Mouse (Mus musculus) liver, embryonic 15.5 days (tissue): ENCODE measurements at regions not wholly inside any gene's neighbourhood (a gene's known extent, or its start where the extent isn't known, plus 50 kb on each side); places are given as distances from the start of the nearest gene placed in this dataset.
A peak's percentile ranks its signal among the peaks of the same experiment; 100 is the strongest.

ENCODE experiments used
- ATAC-seq: fragments of 200-750 bp; cut with Nextera tagmentation; 2 replicates; pipeline ENCODE4 v1.8.0; 2017; ENCODE audit warnings: moderate number of reproducible peaks, mild to moderate bottlenecking, moderate library complexity; ENCODE audit not compliant: insufficient read depth
- H3K27ac ChIP-seq: fragments of 300-500 bp; sonication (generic); replicated peaks from 2 replicates; pipeline ENCODE4 v1.5.1; 2015; ENCODE audit warnings: mild to moderate bottlenecking, inconsistent platforms
- H3K27me3 ChIP-seq: fragments of 300-500 bp; sonication (generic); 2 replicates; pipeline ENCODE4 v1.6.1; 2015; ENCODE audit warnings: mild to moderate bottlenecking, inconsistent platforms
- H3K36me3 ChIP-seq: fragments of 300-500 bp; sonication (generic); replicated peaks from 2 replicates; pipeline ENCODE4 v1.6.1; 2015; ENCODE audit warnings: moderate library complexity, mild to moderate bottlenecking, inconsistent platforms
- H3K4me1 ChIP-seq: fragments of 300-500 bp; sonication (generic); replicated peaks from 2 replicates; pipeline ENCODE4 v1.6.1; 2015; ENCODE audit warnings: inconsistent platforms
- H3K4me2 ChIP-seq: fragments of 300-500 bp; sonication (generic); 2 replicates; pipeline ENCODE4 v1.6.1; 2015; ENCODE audit warnings: moderate library complexity, mild to moderate bottlenecking, inconsistent platforms
- H3K4me3 ChIP-seq: fragments of 300-500 bp; sonication (generic); replicated peaks from 2 replicates; pipeline ENCODE4 v1.5.1; 2015; ENCODE audit warnings: mild to moderate bottlenecking, inconsistent platforms
- H3K9ac ChIP-seq: fragments of 300-500 bp; sonication (generic); 2 replicates; pipeline ENCODE4 v1.6.1; 2015; ENCODE audit warnings: moderate library complexity, mild to moderate bottlenecking, inconsistent platforms
- H3K9me3 ChIP-seq: fragments of 300-500 bp; sonication (generic); replicated peaks from 2 replicates; pipeline ENCODE4 v1.6.1; 2016; ENCODE audit warnings: inconsistent platforms
- WGBS: fragments of 180-500 bp; shearing (Covaris S2); methylation state at CpG from one replicate; pipeline ENCODE4 v1.1.7; 2015; ENCODE audit warnings: mixed read lengths; ENCODE audit not compliant: insufficient replicate concordance; 5-methylcytosine and 5-hydroxymethylcytosine counted together

DNA sequence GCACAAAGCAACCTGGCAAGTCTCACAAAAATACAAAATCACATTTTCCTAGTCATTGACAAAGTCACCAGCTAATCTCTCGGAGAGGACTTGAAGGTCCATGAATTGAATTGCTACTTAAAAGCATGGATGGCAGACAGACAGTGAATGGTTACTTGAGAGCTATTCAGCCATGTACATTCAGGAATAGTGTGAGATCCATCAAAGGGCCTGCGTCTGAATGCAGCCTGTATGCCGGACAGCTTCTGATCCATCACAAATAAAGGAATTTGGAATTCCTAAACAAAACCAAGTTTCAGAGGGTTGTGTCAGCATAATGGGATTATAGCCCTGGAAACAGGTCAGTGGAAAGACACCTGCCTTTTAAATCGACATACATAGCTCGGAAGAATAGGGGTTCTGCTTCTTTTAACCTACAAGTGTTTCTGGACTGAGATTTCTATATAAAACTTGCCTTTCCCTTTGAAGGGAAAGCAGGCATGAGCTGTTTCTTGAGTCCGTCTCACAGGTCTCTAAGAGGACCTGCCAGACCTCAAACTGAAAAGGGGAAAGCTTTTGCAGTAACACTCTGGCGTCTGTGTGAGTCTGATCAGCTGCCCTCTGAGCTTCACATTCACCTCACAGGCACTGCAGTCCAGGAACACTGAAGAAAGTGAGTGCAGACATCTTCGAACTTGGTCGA, 144.1 kb upstream of the Nabp1 start:
- no peaks in the 10 kb centered on the region for H3K27me3 ChIP-seq
- H3K4me1 ChIP-seq = no peaks in the 10 kb centered on the region
- H3K9me3 ChIP-seq = no peaks in the 10 kb centered on the region
- no peak overlapping the region for H3K4me2 ChIP-seq
- H3K9ac ChIP-seq = no peak overlapping the region
- ATAC-seq = no peak
- H3K36me3 ChIP-seq = no peaks in the 10 kb centered on the region
- 64% methylated on average over 9 of the region's 9 CpGs for WGBS
- H3K4me3 ChIP-seq = no peak overlapping the region
- no peak overlapping the region for H3K27ac ChIP-seq

DNA sequence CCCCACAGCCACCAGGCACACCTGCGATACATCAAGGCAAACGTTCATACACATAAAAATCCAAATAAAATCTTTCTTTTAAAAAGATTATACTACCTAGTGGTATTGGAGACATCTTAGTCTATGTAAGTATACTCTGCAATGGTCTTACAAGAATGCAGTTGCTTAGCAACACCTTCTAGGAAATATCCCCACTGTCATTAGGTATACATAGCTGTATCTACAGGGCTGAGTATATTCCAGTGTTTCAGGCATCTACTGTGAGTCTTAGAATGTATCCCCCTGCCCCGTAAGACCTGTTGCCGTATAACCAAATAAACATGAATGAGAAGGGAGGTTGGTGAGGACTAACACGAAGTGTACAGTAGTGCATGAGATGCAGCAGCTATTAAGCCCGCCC, 142.8 kb upstream of the Nabp1 start:
- Histone ChIP-seq H3K36me3 (no peaks in the 10 kb centered on the region), H3K4me1 (no peaks in the 10 kb centered on the region), H3K27me3 (no peaks in the 10 kb centered on the region), H3K4me3 (no peak overlapping the region), H3K4me2 (no peak overlapping the region), H3K9me3 (no peaks in the 10 kb centered on the region), H3K27ac (no peak overlapping the region), H3K9ac (no peak overlapping the region)
- no peak for ATAC-seq
- WGBS = 69% methylated on average over 6 of the region's 6 CpGs

DNA sequence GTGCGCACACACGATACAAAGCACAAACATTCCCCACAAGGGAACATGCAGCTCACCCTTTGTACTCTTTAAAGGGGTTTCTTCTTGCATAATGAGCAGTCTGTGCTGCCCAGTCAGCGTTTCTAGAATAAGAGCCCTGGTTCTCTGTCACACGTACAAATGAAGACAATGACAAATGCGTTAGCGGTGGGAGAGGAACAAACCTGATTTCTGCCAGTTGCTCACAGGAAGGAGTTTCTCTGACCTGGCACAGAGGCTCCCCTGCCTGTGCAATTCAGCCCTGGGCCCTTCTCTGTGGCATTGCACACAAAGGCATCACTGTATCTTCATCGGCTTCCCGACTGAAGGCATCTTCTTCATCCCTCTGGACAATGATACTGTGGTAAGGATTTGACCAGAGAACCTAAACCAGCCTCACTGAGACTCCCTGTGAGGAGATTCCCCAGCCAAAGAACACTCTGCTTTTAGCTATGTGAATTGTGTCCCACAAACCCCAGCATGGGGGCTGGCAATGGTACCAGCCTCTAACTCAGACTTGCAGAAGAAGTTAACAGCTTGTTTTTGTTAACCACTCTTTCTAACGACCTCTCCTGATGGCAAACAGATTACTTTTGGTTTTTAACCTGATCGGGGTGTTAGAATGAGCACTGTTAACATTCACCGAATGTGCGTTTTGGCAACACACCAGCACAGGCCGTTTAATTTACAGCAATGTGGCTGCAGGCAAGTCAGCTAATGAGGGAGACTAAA, 139.5 kb upstream of the Nabp1 start:
- Histone ChIP-seq H3K4me3 (no peak overlapping the region), H3K9ac (no peak overlapping the region), H3K36me3 (no peaks in the 10 kb centered on the region), H3K9me3 (no peaks in the 10 kb centered on the region), H3K4me2 (no peak overlapping the region), H3K27ac (no peak overlapping the region), H3K27me3 (no peaks in the 10 kb centered on the region), H3K4me1 (no peaks in the 10 kb centered on the region)
- 49% methylated on average over 13 of the region's 13 CpGs for WGBS
- no peak for ATAC-seq

DNA sequence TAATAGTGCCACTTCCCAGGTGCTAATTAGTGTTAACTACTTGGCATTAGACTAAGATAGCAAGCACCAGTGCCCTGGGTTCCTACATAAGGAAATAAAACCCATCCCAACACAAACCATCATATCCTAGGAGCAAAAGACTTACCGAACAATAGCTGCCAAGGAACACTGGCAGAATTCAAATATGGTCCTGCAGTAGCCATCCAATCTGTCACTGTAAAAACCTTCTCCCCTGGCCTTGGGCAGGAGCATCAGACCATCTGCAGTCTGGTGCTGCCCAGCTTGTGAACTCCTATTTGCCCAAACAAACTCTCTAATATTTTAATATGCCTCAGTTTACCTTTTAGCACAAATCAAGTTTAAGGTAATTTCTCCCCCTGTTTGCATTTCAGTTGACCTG, 137.9 kb upstream of the Nabp1 start:
- no peaks in the 10 kb centered on the region for H3K9me3 ChIP-seq
- H3K9ac ChIP-seq = no peak overlapping the region
- 68% methylated on average over 1 of the region's 1 CpGs for WGBS
- H3K36me3 ChIP-seq = no peaks in the 10 kb centered on the region
- no peak overlapping the region for H3K4me3 ChIP-seq
- no peak for ATAC-seq
- H3K4me2 ChIP-seq = no peak overlapping the region
- no peaks in the 10 kb centered on the region for H3K27me3 ChIP-seq
- no peak overlapping the region for H3K27ac ChIP-seq
- no peaks in the 10 kb centered on the region for H3K4me1 ChIP-seq

DNA sequence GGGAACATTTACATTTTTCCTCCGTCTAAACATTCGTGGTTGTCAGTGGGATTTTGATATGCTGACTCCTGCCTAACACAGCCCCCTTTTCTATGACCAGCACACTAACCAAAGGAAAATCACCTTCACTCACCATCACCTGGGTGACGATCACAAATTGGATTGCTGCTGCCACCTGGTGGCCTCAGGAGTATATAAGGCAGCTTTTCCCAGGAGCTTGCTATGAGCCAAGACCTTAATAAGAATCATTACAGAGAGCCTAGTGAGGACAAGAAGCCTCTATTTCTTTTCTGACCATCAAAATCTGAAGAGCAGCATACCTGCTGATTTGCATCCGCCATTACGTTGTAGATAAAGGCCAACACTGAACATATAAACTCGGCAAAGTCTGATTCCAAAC, 137.3 kb upstream of the Nabp1 start:
- Histone ChIP-seq H3K4me1 (no peaks in the 10 kb centered on the region), H3K27me3 (no peaks in the 10 kb centered on the region), H3K4me3 (no peak overlapping the region), H3K27ac (no peak overlapping the region), H3K9me3 (no peaks in the 10 kb centered on the region), H3K4me2 (no peak overlapping the region), H3K9ac (no peak overlapping the region), H3K36me3 (no peaks in the 10 kb centered on the region)
- WGBS = 25% methylated on average over 6 of the region's 6 CpGs
- ATAC-seq = no peak

DNA sequence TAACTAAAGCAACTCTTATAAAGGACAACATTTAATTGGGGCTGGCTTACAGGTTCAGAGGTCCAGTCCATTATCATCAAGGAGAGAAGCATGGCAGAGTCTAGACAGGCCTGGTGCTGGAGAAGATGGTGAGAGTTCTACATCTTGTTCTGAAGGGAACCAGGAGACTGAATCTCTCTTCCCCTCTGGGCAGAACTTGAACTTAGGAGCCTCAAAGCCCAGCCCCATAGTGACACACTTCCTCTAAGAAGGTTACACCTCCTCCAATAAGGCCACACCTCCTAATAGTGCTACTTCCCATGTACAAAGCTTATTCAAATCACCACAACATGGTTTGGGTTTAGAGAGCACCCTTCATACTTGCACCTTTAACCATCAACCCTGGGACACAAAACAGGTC, 136.5 kb upstream of the Nabp1 start:
- no peak overlapping the region for H3K27ac ChIP-seq
- no peak overlapping the region for H3K9ac ChIP-seq
- no peaks in the 10 kb centered on the region for H3K27me3 ChIP-seq
- no peak overlapping the region for H3K4me3 ChIP-seq
- no peak overlapping the region for H3K4me2 ChIP-seq
- no peaks in the 10 kb centered on the region for H3K9me3 ChIP-seq
- no peaks in the 10 kb centered on the region for H3K36me3 ChIP-seq
- H3K4me1 ChIP-seq = no peaks in the 10 kb centered on the region
- ATAC-seq = no peak

DNA sequence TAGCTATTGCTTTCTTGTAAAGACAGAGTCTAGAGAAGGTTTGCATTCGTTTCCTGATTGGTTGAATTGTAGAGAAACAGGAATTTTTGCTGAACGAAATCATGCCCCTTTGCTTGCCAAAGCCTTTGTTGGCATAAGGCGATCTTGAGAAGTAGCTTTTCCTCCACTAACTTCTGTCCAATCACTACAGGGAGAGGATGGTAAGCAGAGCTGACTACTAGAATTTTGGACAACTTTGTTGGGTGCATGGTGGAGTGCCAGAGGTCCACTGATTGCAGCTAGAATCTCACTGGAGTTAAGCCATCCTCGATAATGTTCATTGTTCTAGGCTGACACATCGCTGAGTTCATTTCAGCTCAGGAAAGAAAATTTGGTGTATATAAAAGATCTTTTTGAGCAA, 131.1 kb upstream of the Nabp1 start:
- Histone ChIP-seq H3K36me3 (no peaks in the 10 kb centered on the region), H3K9ac (no peak overlapping the region), H3K27ac (no peak overlapping the region), H3K4me3 (no peak overlapping the region), H3K4me2 (no peak overlapping the region), H3K9me3 (no peaks in the 10 kb centered on the region), H3K27me3 (no peaks in the 10 kb centered on the region), H3K4me1 (no peaks in the 10 kb centered on the region)
- WGBS = 61% methylated on average over 5 of the region's 5 CpGs
- no peak for ATAC-seq

DNA sequence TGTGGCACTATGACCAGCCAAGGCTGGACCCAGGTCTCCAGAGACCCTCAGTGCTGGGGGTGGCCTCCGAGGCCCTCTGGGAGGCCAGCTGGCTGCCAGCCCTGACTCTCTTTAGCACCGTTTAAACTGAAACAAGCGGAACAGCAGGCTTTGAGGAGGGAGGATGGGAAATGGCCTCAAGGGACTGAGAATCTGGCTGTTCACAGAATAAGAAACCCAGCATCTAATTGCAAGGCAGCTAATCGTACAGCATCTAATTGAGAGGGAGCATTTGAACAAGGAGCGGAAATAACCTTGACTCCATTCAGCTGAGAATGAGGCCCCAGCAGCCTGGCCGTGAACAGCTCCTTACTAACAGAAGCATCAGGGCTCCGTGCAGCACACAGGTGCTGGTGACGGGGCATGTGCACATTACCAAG, 129.2 kb upstream of the Nabp1 start:
- Histone ChIP-seq H3K9me3 (no peaks in the 10 kb centered on the region), H3K27ac (no peak overlapping the region), H3K27me3 (no peaks in the 10 kb centered on the region), H3K4me2 (no peak overlapping the region), H3K36me3 (no peaks in the 10 kb centered on the region), H3K4me3 (no peak overlapping the region), H3K9ac (no peak overlapping the region), H3K4me1 (no peaks in the 10 kb centered on the region)
- no peak for ATAC-seq
- WGBS = 56% methylated on average over 8 of the region's 8 CpGs

DNA sequence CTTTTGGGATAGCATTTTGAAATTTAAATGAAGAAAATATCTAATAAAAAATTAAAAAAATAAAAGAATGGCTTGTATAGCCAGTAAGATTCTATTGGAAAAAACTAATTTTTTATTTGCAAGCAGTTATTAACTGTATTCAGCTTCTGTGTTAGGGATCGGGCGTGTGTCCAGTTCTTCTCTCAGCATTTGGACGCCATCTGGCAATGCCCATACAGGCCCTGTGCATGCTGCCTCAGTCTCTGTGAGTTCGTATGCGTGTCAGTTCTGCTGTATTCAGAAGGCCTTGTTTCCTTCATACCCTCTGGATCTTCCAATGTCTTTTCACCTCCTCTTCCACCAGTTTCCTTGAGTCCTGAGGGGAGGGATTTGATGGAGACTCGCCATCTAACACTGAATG, 123.8 kb upstream of the Nabp1 start:
- H3K36me3 ChIP-seq = no peaks in the 10 kb centered on the region

DNA sequence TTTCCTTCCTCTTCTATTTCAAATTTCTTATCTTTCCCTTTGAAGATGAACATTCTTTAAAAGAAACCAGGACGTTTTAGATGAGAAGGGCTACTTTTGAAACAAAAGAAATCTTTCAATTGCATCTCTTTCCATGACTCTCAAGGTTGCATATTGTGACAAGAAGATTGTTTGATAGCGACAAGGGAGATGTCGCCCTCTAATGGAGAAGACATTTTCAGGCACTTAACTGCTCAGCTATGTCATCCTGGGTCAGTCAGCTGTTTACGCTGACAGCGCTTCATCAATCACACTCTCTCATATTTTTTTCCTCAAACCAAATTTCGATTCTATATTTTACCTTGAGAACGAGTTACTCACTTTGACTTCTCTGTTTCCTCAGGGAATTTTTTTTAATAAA, 122.2 kb upstream of the Nabp1 start:
- H3K27ac ChIP-seq = no peak overlapping the region
- no peaks in the 10 kb centered on the region for H3K27me3 ChIP-seq
- no peaks in the 10 kb centered on the region for H3K4me1 ChIP-seq
- no peaks in the 10 kb centered on the region for H3K36me3 ChIP-seq
- no peaks in the 10 kb centered on the region for H3K9me3 ChIP-seq
- no peak for ATAC-seq
- H3K4me2 ChIP-seq = no peak overlapping the region
- H3K4me3 ChIP-seq = no peak overlapping the region
- no peak overlapping the region for H3K9ac ChIP-seq
- 22% methylated on average over 7 of the region's 7 CpGs for WGBS

More for the DNA sequence above, 123.8 kb upstream of the Nabp1 start:
- no peaks in the 10 kb centered on the region for H3K9me3 ChIP-seq
- no peaks in the 10 kb centered on the region for H3K4me1 ChIP-seq
- H3K4me2 ChIP-seq = no peak overlapping the region
- no peaks in the 10 kb centered on the region for H3K27me3 ChIP-seq
- no peak for ATAC-seq
- H3K9ac ChIP-seq = no peak overlapping the region
- no peak overlapping the region for H3K27ac ChIP-seq
- H3K4me3 ChIP-seq = no peak overlapping the region
- WGBS = 65% methylated on average over 6 of the region's 6 CpGs

DNA sequence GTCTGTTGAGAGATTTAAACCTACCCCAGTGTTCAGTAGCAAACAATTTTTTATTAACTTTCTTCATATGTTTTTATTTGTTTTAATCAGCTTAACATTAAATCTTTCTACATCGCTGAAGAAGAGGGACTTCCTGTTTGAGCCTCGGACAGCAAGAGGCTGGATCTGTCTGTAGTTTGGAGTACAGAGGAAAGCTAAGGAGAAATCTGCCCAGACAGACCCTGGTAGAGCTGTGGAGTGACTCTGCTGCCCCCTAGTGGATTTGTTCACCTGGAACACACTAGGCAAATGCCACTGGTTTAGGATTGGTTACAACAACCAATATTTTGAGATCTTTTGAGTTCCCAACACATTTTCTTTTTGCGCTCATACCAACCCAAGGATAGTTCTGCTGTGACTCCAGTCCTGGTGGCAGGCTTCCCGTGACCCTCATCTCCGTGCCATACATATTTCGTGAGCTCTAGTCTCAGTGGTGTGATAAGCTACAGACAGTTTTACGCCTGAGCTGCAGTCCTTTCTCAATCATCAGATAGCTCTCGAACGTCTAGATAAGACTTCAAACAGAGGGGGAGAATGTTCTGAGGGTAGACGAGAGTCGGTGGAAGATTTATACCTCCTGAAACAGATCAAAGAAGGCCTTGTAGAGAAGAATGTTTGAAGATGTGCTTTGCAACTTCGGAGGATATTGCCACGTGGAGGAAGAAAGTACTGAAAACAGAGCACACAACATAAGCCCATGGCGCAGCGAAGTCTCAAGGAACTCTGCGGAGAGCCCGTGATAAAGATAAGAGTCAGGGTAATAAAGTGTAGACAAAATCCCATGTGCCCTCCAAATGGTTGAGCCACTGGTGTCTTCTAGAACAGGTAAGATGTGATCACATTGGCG, 119.0 kb upstream of the Nabp1 start:
- Histone ChIP-seq H3K27me3 (no peaks in the 10 kb centered on the region), H3K9ac (no peak overlapping the region)

More for the DNA sequence above, 119.0 kb upstream of the Nabp1 start:
- WGBS = 15% methylated on average over 18 of the region's 18 CpGs
- Histone ChIP-seq H3K27ac (no peak overlapping the region), H3K9me3 (no peaks in the 10 kb centered on the region), H3K36me3 (no peaks in the 10 kb centered on the region), H3K4me2 (peak overlapping the region; percentile 36), H3K4me3 (no peak overlapping the region), H3K4me1 (no peaks in the 10 kb centered on the region)
- no peak for ATAC-seq
